9 mouse cellular contexts compared by ENCODE assay signal in genomic region chr6:55009391-55010230, GRCm38 (mm10). TPM values are rescaled to one million over a fixed set of nuclear protein-coding genes. Genes with fewer than 3 reads are reported as not detected.
DNase-seq lines count a peak whose midpoint lies in the region; ATAC-seq lines count a peak whose summit lies in the region.
"Had no signal": no experiment of that assay in that cellular context is flagged by ENCODE, and none has a peak within 500 bp of the region (broad histone marks: within the 10 kb centered on the region; RNA-seq: fewer than 3 reads in every experiment).

No protein-coding gene starts in this region.

- H3K27ac ChIP-seq in liver, embryonic 11.5 days (ENCODE audit: low read depth, low read length): no peak overlapping the region

- DNase-seq in layer of hippocampus, adult 11-12 months (ENCODE audit: low spot score): peak; percentile 41
- no peak for DNase-seq in layer of hippocampus, postnatal 25 days (ENCODE audit: extremely low spot score in 1 of 2, low spot score in 1 of 2)
- DNase-seq in fibroblast of lung, adult 2 months (ENCODE audit: low read depth): peak; percentile 78
- DNase-seq in layer of hippocampus, adult 9-11 months: peak; percentile 59
- peak; percentile 16 for DNase-seq in retina, embryonic 14.5 days (ENCODE audit: low spot score)
- no peak for DNase-seq in MN1 (ENCODE audit: low spot score)
- no peak for DNase-seq in c-Kit-positive CD71-positive TER-119-positive erythroid progenitor cells, embryonic 14.5 days (ENCODE audit: low spot score)
- DNase-seq in liver, embryonic 11.5 days (ENCODE audit: low spot score): no peak
- DNase-seq: lung, postnatal 10 days had no signal

- 38% methylated on average over 16 of the region's 16 CpGs for WGBS in liver, embryonic 11.5 days

- H3K36me3 ChIP-seq in liver, embryonic 11.5 days (ENCODE audit: control insufficient read depth, insufficient read depth, low read length): no peaks in the 10 kb centered on the region

- H3K9me3 ChIP-seq in liver, embryonic 11.5 days (ENCODE audit: control insufficient read depth, low read length): no peaks in the 10 kb centered on the region

- no peak overlapping the region for H3K9ac ChIP-seq in liver, embryonic 11.5 days (ENCODE audit: low read depth, low read length)

- H3K4me3 ChIP-seq in liver, embryonic 11.5 days (ENCODE audit: low read depth, low read length): no peak overlapping the region

- no peak for ATAC-seq in liver, embryonic 11.5 days (replicated peaks; ENCODE audit: low FRiP score)

- H3K4me2 ChIP-seq in liver, embryonic 11.5 days: no peak overlapping the region

- no peaks in the 10 kb centered on the region for H3K27me3 ChIP-seq in liver, embryonic 11.5 days (replicated peaks; ENCODE audit: control insufficient read depth, insufficient read depth, low read length)

- H3K4me1 ChIP-seq in liver, embryonic 11.5 days (replicated peaks; ENCODE audit: control insufficient read depth, insufficient read depth, low read length): no peaks in the 10 kb centered on the region

RNA-seq across cellular contexts. Expression of gene Ggct, which starts 16.9 kb away (rescaled TPM):
- total RNA-seq in layer of hippocampus, postnatal 25 days (2021): 10 to 100 TPM; 32.7 to 36.9 TPM
- polyA plus RNA-seq in liver, embryonic 11.5 days (2014; fragmentation: Nextera tagmentation; extraction: Ambion mirVana): 11.8 TPM in 2 replicates

RNA-seq across cellular contexts. Expression of gene Gars, which starts 28.2 kb away (rescaled TPM):
- 100 to 1,000 TPM; 133 to 137 TPM for total RNA-seq in layer of hippocampus, postnatal 25 days (2021)
- polyA plus RNA-seq in liver, embryonic 11.5 days (2014; fragmentation: Nextera tagmentation; extraction: Ambion mirVana): 253 and 284 TPM in 2 replicates

RNA-seq across cellular contexts. Expression of gene Nod1, which starts 37.2 kb away (rescaled TPM):
- 1 to 10 TPM; 5.1 to 5.8 TPM for total RNA-seq in layer of hippocampus, postnatal 25 days (2021)
- polyA plus RNA-seq in liver, embryonic 11.5 days (2014; fragmentation: Nextera tagmentation; extraction: Ambion mirVana): 2.1 and 2.9 TPM in 2 replicates

Comparison
In these comparisons a context has a peak if more than half of its experiments do, and no peak if none do; other contexts are left out.
1. DNase-seq: peak in layer of hippocampus, adult 11-12 months (single experiment), fibroblast of lung, adult 2 months (single experiment), layer of hippocampus, adult 9-11 months (single experiment) and retina, embryonic 14.5 days (single experiment); none in layer of hippocampus, postnatal 25 days (0 of 2), MN1 (single experiment), c-Kit-positive CD71-positive TER-119-positive erythroid progenitor cells, embryonic 14.5 days (single experiment) and liver, embryonic 11.5 days (single experiment).